Mouse (Mus musculus): ENCODE results near the gene Trib2.

DNA sequence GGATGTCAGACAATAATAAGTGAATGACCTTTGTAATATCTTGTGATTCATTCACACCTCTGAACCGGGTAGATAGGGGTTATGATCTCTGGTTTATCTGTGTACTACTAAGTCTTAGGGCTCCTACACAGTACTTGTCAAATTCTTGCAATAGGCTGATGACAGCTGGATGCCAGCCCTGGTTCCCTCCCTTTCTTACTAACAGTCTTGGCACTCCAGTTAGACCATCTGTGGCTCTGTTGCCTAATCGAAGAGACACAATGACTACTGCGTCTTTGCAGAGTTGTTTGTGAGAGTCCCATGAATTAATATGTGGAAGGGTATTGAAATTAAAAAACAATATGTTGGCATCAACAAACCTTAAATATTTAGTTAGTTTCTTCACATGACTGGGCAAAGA lies 48.2 kb downstream of the Trib2 start:
- TF ChIP-seq CTCF (IDR thresholded peaks at IDR 0.05; ENCODE audit: extremely low read depth, insufficient read length, insufficient replicate concordance, low read depth, low read length): no peak
- TF ChIP-seq POLR2A (IDR thresholded peaks at IDR 0.05; ENCODE audit: low read depth, low read length): no peak

Measured in small intestine, adult 2 months (tissue).